Mouse (Mus musculus) right cerebral cortex, adult 2 months (tissue): ENCODE results near the gene Gm19668.
"Not testable (repeated sequence)": the region's sequence is repeated elsewhere in the genome, so short reads cannot be mapped to it uniquely, and the experiment has no call there.

ENCODE experiments used
- DNase-seq, 2 experiments: peaks; one replicate each; pipeline ENCODE4 v3.0.0; 2021 to 2022; ENCODE audit warnings: low spot score in 2 of 2

Gene Gm19668

DNA sequence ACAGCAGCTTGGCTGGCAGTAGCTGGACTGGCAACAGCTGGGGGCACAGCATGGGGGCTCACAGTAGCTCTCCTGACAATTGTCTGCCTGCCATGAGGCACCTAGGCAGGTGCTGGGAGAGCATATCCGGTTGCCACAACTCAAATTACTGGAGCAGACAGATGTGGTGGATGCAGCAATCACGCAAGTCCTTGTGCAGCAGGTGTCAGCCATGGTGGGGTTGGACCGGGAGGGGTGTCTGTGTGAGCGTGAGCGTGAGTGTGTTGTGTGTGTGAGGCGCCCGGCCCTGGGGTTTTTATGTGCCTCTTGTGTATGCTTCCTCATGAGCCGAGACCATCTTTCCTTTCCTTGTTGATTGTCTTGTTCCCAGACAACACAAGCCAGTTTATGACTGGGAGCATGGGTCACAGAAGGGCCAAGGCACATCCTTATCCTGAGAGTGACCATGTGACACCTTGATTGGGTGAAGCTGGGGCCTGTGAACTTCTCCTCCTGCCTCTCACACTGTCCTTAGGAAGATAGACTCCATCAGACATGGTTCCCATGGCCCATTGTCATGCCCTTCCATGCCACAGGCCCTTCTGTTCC lies at the start of gene Gm19668:
Gm19668 (minus strand) TSS at position 213 of the 588 bp plus-strand sequence.
- DNase-seq, result no peak

DNA sequence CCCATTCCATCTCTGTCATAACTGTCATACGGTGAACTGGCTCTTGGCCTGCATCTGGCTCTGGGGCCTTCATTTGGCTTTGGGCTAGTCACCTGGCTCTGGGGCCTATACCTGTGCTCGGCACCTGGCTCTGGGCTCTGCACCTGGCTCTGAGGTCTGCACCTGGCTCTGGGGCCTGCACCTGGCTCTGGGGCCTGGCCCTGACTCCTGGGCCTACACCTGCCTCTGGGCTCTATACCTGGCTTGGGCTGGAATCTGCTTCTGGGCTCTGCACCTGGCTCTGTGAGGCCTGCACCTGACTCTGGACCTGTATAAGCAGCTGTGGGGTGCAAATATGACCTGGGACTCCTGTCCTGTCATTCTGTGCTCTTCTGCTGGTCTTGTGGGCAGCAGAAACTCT lies 48.6 kb upstream of the Gm19668 start:
- no peak for DNase-seq

DNA sequence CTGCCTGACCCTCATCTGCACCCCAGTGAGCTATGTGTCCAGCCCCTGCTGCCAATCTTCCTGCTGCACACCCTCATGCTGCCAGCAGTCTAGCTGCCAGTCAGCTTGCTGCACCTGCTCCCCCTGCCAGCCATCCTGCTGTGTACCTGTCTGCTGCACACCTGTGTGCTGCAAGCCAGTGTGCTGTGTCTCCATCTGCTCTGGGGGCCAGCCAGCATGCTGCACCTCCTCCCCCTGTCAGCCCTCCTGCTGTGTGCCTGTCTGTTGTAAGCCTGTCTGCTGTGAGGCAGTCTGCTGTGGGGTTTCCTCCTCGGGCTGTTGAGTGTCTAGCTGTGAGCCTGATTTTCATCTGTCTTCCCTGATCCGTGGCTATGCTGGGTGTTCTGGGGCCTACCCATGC lies 48.0 kb upstream of the Gm19668 start:
- DNase-seq, result no peak

DNA sequence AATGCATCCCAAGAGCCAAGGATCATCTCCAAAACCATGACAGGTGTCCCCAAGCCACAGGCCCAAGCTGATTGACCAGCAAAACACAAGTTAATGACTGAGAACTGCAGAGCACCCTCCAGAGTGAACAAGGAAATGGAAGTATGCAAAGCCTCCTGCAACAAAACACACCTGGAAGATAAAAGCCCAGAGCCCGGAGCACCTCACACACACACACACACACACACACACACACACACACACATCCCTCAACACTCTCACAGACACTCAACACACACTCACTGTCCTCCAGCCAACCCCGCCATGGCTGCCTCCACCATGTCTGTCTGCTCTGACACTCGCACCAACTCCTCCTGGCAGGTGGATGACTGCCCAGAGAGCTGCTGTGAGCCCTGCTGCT lies 47.6 kb upstream of the Gm19668 start, which contains the start of gene Gm36176:
Gm36176 (plus strand) TSS at position 301 of the 400 bp plus-strand sequence.
- DNase-seq, result no peak

DNA sequence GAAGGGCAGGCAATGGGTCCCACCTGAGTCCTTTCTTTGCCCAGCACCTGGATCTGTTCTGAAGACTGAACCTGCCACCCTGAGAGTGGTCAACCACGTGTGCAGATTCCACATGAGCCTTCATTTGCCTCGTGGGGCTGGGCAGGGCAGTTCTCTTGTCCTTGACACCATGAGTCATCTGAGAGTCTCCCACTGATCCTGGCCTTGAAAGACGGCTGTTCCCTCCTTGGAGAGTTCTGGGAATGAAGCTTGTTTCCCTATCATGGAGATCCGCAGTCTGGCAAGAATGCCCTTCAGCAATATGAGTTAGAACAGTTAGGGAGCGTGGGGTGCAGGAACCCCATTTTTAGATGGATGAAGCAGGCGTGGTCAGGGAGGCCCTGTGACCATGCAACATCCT lies 40.1 kb upstream of the Gm19668 start:
- DNase-seq, result no peak

DNA sequence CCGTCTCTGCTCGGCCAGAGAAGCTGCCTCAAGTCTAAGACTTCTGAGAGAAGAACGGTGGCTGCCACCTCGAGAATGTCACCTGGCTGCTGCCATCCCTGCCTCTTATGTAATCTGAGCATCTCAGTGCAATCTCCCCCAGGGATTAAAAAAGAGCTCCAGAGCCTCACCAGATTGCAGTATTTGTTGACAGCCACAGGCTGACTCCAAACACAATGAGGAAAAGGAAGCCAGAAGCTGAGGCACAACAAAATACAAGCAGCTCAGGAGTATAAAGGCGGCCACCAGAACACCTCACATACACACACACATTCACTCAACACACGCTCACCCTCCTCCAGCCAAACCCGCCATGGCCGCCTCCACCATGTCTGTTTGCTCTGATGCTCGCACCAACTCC lies 36.7 kb upstream of the Gm19668 start, which contains the start of gene Krtap10-10:
Krtap10-10 (plus strand) TSS at position 301 of the 400 bp plus-strand sequence.
- DNase-seq, result peak; percentile 19 to 25

DNA sequence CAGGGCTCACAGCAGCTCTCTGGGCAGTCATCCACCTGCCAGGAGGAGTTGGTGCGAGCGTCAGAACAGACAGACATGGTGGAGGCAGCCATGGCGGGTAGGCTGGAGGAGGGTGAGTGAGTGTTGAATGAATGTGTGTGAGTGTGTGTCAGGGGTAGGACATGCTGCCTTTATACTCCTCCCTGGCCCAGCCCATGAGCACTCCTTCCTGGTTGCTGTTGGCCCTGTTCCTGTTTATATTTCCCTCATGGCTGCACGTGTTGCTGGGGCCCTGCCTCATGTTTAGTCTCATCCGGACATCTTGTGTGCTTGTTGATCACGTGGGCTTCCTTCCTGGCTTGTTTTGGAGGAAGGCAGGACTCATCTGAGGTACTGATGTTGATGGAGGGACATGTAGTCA lies 28.0 kb upstream of the Gm19668 start, which contains the start of gene Krtap10-4:
Krtap10-4 (minus strand) TSS at position 145 of the 400 bp plus-strand sequence.
- DNase-seq, result no peak

DNA sequence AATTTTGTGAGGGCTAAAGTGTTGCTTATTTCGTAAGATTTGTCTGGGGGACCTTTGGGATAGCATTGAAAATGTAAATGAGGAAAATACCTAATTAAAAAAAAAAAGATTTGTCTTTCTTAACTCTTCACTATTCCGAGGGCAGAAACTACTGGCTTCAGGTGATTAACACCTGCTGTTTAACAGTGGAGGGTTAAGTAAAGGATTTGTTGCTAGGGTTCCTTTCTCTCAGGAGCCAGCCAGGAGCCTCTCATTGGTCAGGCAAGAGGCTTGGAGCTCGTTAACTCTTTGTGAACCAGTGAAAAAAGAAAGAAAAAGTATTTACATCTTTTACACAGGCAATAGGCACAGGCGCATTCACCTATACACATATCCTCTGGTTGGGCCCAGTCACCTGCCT lies 20.3 kb upstream of the Gm19668 start:
- DNase-seq, result no peak

DNA sequence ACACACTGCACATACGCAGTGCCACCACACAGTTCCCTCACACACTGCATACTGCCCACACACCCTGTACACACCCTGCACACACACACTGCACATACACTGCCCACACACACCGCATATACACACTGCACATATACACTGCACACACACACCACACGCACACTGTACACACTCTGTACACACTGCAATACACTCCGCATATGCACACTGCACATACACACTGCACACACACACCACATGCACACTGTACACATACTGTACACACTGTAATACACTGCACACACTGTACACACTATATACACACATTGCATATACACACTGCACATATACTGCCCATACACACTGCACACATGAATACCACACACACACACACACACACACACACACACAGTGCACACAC lies 19.6 kb upstream of the Gm19668 start:
- DNase-seq, result no peak

DNA sequence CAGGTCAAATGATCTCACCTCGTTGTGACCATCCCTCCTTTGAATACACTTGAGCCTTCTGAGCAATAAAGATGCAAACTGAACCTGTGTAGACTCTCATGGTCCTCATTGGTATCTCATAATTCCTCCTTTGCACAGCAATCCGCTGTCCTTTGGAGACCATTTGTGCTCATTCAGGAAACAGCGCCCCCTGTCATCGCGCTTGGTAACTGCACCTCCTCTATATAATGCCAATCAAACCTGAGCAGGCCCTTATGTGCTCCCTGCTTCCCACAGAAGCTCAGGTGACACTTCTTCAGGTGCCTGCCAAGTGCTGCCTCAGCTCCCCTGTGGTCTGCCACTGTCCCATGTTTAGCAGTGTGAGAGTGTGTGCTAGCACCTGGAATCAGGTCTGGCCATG lies 16.6 kb upstream of the Gm19668 start:
- DNase-seq, result no peak

DNA sequence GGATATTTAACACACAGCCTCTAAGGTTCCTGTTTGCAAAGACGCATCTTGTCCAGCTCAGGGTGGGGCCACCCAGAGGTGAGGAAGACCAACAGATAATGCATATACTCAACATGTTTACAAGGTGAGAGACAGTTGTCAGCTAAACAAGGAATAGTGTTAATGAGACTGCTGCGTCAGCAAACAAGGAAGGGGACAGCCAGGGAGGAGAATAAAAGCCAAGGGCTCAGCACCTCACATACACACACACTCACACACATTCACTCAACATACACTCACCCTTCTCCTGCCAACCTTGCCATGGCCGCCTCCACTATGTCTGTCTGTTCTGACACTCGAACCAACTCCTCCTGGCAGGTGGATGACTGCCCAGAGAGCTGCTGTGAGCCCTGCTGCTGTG lies 15.4 kb upstream of the Gm19668 start, which contains the start of gene Gm2696:
Gm2696 (plus strand) TSS at position 301 of the 400 bp plus-strand sequence.
- DNase-seq, result no peak

DNA sequence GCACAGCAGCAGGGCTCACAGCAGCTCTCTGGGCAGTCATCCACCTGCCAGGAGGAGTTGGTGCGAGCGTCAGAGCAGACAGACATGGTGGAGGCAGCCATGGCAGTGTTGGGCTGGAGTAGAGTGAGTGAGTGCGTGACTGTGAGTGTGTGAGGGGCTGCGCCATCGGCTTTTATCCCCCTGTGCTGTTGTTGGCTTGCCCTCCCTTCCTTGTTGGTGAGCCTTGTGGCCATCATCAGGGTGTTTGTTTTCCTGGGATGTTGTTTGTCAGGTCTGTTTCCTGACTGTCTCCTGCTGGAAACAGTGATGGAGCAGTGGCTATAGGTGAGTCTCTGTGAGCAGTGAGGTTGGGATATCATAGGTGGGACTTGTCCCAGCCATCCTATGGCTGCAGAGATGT lies 12.8 kb upstream of the Gm19668 start, which contains the start of gene Gm9507:
Gm9507 (minus strand) TSS at position 101 of the 400 bp plus-strand sequence.
- DNase-seq, result no peak

DNA sequence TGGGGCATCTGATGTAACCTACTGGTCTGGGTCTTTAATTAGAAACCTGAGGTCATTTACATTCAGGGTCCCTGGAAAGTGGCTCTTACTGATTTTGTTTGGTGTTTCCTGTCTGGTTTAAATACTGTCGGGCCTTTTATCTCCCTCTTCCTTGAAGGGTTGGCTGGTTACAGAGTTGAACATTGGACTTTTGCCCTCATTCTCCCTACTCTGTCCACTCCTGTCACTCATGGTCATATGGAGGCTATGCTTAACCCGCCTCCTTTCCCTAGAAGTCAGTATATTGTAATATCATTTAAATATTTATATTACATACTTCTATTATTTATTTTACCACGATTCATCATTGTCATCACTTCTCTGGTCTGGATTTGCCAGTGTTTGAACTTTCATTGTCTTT lies 5.2 kb upstream of the Gm19668 start:
- no peak for DNase-seq

DNA sequence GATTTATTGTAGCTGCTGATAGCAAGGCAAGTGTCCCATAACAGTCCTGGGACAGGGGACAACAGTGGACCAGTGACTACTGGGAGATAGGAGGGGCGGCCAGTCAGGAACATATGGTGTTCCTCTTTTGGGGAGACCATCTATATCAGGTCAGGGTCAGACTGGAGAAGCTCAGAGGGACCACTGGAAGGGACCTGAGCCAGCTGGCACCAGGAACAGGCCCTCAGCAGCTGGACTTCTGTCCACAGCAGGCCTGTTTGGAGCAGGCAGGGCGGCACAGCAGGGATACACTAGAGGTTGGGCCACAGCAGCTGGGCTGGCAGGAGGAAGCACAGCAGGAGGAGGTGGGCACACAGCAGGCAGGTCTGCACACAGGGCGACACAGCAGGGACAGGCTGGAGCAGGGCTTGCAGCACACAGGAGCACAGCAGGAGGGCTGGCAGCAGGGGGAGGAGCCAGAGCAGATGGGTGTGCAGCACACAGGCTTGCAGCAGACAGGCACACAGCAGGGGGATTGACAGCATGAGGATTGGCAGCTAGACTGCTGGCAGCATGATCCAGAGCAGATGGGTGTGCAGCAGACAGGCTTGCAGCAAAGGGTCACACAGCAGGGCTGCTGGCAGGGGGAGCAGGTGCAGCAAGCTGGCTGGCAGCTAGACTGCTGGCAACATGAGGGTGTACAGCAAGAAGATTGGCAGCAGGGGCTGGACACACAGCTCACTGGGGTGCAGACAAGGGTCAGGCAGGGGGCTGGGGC lies 591 bp downstream of the Gm19668 start:
- not testable (repeated sequence) for DNase-seq

DNA sequence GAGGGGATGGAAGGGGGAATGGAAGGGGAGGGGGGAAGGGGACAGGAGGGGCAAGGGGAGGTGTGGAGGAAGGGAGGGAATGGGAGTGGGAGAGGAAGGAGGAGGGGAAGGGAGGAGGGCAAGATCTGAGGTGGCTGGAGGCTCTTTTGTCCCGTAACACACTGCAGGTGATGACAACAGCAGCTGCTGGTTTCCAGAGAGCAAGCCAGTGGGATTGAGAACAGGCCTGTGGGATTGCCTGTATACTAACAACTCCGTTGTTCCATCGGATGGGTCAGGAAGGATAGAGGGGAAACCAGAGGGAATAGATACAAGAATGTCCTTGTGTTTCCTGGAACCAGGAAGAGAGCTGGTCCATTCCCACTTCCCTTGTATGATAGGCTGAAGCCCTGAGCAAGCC lies 1.3 kb downstream of the Gm19668 start:
- no peak for DNase-seq

DNA sequence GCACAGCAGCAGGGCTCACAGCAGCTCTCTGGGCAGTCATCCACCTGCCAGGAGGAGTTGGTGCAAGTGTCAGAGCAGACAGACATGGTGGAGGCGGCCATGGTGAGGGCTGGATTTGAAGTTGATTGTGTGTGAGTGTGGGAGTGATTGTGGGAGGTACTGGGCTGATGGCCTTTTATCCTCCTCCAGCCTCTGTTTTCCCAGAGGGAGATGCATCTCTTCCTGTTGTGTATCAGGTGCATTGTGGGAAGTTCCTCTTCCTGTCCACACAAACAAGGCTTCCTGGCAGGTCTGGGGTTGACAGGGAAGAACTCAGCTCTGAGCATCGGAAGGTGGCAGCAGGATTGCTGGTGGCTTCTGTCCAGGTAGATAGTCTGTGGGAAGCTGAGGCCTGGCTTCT lies 4.0 kb downstream of the Gm19668 start, which contains the start of gene Gm9639:
Gm9639 (minus strand) TSS at position 101 of the 400 bp plus-strand sequence.
- DNase-seq, result no peak

DNA sequence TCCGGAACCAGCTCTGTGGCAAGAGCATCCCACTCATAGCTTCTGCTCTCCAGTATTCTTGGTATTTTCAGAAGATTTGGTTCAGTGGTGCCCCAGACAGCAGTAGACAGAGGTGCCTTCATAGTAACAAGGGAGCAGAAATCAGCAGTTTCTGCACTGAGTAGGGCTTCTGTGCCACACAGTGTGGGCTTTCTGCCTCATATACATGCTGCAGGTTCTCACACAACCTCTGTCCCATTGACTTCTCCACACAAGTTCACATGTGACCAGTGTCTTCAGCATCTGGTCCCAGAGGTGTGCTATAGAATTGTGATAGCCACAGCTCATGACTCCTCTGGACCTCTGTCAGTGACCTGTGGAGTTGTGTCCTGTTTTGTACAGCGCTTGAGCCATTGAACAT lies 10.3 kb downstream of the Gm19668 start:
- no peak for DNase-seq

DNA sequence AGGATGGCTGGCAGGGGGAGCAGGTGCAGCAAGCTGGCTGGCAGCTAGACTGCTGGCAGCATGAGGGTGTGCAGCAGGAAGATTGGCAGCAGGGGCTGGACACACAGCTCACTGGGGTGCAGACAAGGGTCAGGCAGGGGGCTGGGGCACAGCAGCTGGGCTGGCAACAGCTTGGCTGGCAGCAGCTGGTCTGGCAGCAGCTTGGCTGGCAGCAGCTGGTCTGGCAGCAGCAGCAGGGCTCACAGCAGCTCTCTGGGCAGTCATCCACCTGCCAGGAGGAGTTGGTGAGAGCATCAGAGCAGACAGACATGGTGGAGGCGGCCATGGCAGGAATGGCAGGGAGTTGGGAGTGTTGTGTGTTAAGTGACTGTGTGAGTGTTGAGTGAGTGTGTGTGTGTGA lies 11.1 kb downstream of the Gm19668 start, which contains the start of gene Gm7137:
Gm7137 (minus strand) TSS at position 325 of the 400 bp plus-strand sequence.
- DNase-seq, result peak in 1 of 2 experiments; percentile 12

DNA sequence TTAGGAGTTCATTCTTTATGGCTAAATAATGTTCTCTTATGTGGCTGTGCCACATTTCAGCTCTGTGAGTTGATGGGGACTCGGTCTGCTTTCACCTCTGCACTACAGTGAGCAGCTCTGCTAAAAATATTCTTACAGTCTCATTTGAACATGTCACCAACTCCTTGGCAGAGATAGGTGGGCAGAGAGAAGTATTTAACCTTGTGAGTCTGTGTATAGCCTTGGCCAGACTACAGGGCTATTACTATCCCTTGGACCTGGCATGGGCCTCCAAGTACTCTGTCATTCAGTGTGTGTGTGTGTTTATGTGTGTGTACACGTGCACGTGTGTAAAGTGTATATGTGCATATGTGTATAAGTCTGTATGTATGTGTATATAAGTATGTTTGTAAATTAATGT lies 15.5 kb downstream of the Gm19668 start:
- DNase-seq, result not testable (repeated sequence)

DNA sequence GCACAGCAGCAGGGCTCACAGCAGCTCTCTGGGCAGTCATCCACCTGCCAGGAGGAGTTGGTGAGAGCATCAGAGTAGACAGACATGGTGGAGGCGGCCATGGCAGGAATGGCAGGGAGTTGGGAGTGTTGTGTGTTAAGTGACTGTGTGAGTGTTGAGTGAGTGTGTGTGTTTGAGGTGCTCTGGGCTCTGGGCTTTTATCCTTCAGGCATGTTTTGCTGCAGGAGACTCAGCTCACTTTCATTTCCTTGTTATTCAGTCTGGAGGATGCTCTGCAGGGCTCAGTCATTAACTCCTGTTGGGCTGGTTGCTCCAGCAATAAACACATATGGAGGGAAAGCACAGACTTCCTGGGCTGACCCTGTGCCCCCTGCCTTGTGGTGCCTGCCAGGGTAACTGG lies 16.5 kb downstream of the Gm19668 start, which contains the start of gene Gm3250:
Gm3250 (minus strand) TSS at position 101 of the 400 bp plus-strand sequence.
- not testable (repeated sequence) for DNase-seq

DNA sequence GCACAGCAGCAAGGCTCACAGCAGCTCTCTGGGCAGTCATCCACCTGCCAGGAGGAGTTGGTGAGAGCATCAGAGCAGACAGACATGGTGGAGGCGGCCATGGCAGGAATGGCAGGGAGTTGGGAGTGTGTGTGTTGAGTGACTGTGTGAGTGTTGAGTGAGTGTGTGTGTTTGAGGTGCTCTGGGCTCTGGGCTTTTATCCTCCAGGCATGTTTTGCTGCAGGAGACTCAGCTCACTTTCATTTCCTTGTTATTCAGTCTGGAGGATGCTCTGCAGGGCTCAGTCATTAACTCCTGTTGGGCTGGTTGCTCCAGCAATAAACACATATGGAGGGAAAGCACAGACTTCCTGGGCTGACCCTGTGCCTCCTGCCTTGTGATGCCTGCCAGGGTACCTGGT lies 22.1 kb downstream of the Gm19668 start, which contains the start of gene Gm7138:
Gm7138 (minus strand) TSS at position 101 of the 400 bp plus-strand sequence.
- not testable (repeated sequence) for DNase-seq

DNA sequence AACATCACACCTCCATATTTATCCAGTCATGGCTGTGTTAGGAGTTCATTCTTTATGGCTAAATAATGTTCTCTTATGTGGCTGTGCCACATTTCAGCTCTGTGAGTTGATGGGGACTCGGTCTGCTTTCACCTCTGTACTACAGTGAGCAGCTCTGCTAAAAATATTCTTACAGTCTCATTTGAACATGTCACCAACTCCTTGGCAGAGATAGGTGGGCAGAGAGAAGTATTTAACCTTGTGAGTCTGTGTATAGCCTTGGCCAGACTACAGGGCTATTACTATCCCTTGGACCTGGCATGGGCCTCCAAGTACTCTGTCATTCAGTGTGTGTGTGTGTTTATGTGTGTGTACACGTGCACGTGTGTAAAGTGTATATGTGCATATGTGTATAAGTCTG lies 26.8 kb downstream of the Gm19668 start:
- DNase-seq, result not testable (repeated sequence)
